Mouse (Mus musculus) MEL-GATA-1-ER (cell line): Measurements from ENCODE around the gene Wdr1.
"Not testable (repeated sequence)": the region's sequence is repeated elsewhere in the genome, so short reads cannot be mapped to it uniquely, and the experiment has no call there.

ENCODE experiments used
- DNase-seq: peaks from one replicate; pipeline ENCODE4 v3.0.0-alpha.2; 2012; ENCODE audit warnings: low read depth; ENCODE audit errors: extremely low read depth

Gene Wdr1

GRCm38 (mm10) chr5:38496491-38497057 is 66.4 kb downstream of the Wdr1 start:
- DNase-seq = no peak

- no peak for DNase-seq
Measured at GRCm38 (mm10) chr5:38493890-38494289, 69.1 kb downstream of the Wdr1 start.

- DNase-seq = no peak
Measured at GRCm38 (mm10) chr5:38491763-38492162, 71.3 kb downstream of the Wdr1 start.

GRCm38 (mm10) chr5:38489739-38490138 is 73.3 kb downstream of the Wdr1 start:
- DNase-seq = no peak

- no peak for DNase-seq
Measured at GRCm38 (mm10) chr5:38488673-38489615, 74.1 kb downstream of the Wdr1 start.

GRCm38 (mm10) chr5:38488026-38488425 is 75.0 kb downstream of the Wdr1 start:
- no peak for DNase-seq

GRCm38 (mm10) chr5:38487247-38487646 is 75.8 kb downstream of the Wdr1 start:
- no peak for DNase-seq

GRCm38 (mm10) chr5:38485946-38486345 is 77.1 kb downstream of the Wdr1 start:
- DNase-seq = no peak

GRCm38 (mm10) chr5:38483518-38484110 is 79.4 kb downstream of the Wdr1 start:
- no peak for DNase-seq

- DNase-seq = no peak
Measured at GRCm38 (mm10) chr5:38480822-38481707, 82.0 kb downstream of the Wdr1 start.

- DNase-seq = peak; percentile 63
Measured at GRCm38 (mm10) chr5:38479908-38480725, 82.9 kb downstream of the Wdr1 start.

- not testable (repeated sequence) for DNase-seq
Measured at GRCm38 (mm10) chr5:38479545-38479907, 83.5 kb downstream of the Wdr1 start.

GRCm38 (mm10) chr5:38479027-38479426 is 84.0 kb downstream of the Wdr1 start:
- DNase-seq = peak; percentile 43

GRCm38 (mm10) chr5:38477731-38478445 is 85.1 kb downstream of the Wdr1 start:
- no peak for DNase-seq

- DNase-seq = no peak
Measured at GRCm38 (mm10) chr5:38476861-38477565, 86.0 kb downstream of the Wdr1 start.
